Mouse (Mus musculus) cortical plate, adult 2 months (tissue): ENCODE measurements around the gene Uhmk1.

Experiments
- CTCF ChIP-seq: fragments of 200-500 bp; IDR thresholded peaks from 2 replicates; pipeline ENCODE4 v1.5.1; 2011; ENCODE audit warnings: mild to moderate bottlenecking, control low read depth, low read length; ENCODE audit not compliant: insufficient read depth; ENCODE audit errors: extremely low read depth
- POLR2A ChIP-seq: fragments of 200-500 bp; IDR thresholded peaks from 2 replicates; pipeline ENCODE4 v1.6.1; 2011; ENCODE audit warnings: mild to moderate bottlenecking, low read length, control low read depth; ENCODE audit not compliant: insufficient read depth; ENCODE audit errors: extremely low read depth

GRCm38 (mm10) chr1:170245016-170245415, 29.8 kb upstream of the Uhmk1 start:
- TF ChIP-seq CTCF (no peak), POLR2A (no peak)
